Mouse (Mus musculus): Measurements from ENCODE around the gene Nabp2. TPM values are rescaled to one million over a fixed set of nuclear protein-coding genes. Genes with fewer than 3 reads are reported as not detected.

Nabp2 gene
- total RNA-seq (2021), result 10 to 100 TPM; 61.0 to 65.2 TPM
- long read RNA-seq, experiment 1, transcript Nabp2-201 (7 exons, 1,130 nt), result major isoform, 47 of 60 reads
- long read RNA-seq, experiment 1, partial matches to known transcripts, result 2 of 60 reads
- long read RNA-seq, experiment 1, other reads (novel, unspliced or antisense), result 5 of 60 reads
- long read RNA-seq, experiment 2, transcript Nabp2-202 (6 exons, 1,371 nt), result minor isoform, 8 of 58 reads
- long read RNA-seq, experiment 2, transcript Nabp2-201 (7 exons, 1,130 nt), result major isoform, 46 of 58 reads
- long read RNA-seq, experiment 2, partial matches to known transcripts, result 1 of 58 reads
- long read RNA-seq, experiment 2, other reads (novel, unspliced or antisense), result 1 of 58 reads

DNA sequence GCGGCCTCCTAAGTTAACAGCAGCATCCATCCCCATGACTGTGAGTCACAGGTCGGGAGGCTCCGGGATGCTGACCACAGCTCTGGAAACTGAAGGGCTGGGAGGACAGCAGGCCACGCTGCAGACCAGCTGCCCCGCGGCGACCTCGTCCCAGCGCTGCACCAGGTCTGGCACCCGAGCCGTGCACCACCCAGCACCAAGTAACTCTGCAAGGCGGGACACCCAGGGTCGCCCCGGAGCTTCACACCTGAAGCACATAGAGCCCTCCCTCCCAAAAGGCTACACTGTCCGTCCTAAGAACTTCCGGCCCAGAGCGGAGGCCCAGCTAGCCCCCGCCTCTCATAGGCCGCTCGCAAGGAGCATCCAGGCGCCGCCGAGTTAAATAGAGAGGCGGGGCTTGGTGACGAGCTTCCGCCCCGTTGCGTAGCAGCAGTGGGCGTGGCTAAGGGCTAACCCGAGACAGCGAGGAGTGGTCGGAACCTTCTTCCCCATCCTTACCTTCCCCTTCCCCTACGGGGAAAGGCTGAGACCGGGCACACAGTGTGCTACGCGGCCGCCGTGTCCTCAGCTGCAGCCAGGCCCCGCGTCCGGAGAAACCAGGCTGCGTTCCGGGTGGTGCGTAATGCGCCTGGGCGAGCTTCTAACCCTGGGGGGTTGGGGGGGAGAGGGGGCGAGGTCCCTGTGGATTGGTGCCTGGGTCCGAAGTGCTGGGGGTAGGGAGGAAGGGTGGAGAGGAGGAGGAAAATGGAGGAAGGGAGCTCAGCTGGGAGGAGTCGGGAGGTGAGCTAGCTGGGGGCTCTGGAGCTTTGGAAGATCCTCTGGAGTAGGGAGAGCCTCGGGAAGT, at the start of gene Nabp2, which contains the start of gene Rnf41:
TSS of gene Nabp2 (minus strand) at position 282 of the 844 bp plus-strand sequence.
TSS of gene Rnf41 (plus strand) at position 447 of the 844 bp plus-strand sequence.
- peak; percentile 96 for DNase-seq (ENCODE audit: low spot score)

DNA sequence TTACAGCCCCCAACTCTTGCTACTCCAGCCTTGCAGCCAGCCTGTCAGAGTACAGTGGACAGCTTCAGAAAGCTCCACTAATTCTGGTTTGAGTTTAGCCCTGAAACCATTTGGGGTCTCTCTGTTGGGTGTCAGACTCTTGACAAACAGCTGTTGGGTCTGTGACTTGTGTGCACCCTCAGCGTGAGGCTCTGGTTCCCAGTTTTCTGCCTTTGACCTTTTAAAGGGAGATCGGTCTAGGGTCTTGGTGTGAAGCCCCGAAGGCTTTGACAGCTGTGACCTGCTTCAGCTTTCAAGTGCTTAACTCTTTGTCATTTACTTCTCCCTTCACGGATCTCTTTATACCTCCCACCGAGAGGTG, 49.0 kb upstream of the Nabp2 start:
- no peak for DNase-seq (ENCODE audit: low spot score)

DNA sequence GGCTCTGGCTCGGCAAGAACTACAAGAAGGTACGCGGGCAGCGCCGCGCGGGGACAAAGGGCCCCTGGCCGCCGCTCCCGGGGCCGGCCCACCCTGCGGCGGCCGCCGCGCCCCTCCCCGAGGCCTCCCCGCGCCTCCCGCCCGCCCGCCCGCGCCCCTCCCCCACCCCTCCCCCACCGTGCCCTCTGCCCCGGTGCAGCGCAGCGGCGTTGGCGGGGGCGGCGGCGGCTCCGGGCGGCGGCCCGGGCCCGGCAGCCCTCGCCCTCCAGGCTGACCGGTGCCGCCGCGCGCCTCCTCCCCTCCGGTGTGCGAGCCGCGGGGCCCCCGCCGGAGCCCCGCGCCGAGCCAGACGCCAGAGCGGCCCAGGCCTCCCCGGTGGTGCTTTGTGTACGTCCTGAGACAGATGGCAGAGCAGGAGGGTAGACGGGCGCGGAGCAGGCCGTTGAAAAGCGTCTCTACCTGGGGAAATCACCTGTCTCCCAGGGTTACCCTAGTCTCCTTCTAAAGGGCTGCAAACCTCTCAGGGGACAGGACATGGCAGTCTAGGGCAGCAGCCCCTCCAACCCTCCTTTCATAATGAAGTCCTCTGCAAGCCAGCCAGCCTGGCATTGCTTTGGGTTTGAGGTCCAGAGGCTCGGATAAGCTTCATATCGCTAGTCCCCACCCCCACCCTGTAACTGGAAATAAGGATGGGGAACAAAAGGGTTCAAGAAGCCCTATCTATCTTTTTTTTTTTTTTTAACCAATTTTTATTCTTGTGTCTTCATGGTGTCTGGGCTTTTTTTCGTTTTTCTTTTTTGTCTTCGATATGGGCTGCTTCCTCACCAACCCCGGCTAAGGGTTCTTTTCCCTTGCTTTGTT, 48.3 kb upstream of the Nabp2 start:
- DNase-seq (ENCODE audit: low spot score), result peak; percentile 18

DNA sequence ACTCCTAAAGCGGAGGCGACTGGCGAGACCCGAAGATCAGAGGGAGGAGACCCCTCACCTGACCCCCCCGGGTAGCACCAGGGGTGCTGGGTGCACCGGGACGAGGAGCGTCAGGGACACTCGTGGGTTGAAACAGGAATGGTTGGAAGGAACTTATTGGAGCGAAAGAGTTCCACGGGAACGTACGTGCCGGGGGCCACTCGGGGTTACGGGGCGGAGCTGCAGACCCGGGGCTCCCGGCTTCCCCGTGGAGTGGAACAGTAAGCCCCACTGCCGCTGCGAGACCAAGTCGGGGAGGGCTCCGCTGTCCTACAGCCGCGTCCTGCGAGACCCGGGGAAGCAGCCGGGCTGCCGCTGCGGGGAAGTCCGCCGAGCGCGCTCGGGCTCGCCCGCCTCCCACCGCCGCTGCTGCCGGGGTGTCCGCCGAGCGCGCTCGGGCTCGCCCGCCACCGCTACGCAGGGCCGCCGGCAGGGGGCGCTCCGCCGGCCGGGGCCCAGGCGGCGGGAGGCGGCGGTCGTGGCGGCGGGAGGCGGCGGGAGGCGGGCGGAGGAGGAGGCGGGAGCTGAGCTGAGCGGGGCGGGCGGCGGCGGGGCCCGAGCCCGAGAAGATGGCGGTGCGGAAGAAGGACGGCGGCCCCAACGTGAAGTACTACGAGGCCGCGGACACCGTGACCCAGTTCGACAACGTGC, 47.6 kb upstream of the Nabp2 start, which contains the start of gene Smarcc2:
TSS of gene Smarcc2 (plus strand) at position 530 of the 690 bp plus-strand sequence.
- peak; percentile 84 for DNase-seq (ENCODE audit: low spot score)

- DNase-seq (ENCODE audit: low spot score), result peak; percentile 88
These were observed 47.0 kb upstream of the Nabp2 start for GRCm38 (mm10) chr10:128458348-128458718.

DNA sequence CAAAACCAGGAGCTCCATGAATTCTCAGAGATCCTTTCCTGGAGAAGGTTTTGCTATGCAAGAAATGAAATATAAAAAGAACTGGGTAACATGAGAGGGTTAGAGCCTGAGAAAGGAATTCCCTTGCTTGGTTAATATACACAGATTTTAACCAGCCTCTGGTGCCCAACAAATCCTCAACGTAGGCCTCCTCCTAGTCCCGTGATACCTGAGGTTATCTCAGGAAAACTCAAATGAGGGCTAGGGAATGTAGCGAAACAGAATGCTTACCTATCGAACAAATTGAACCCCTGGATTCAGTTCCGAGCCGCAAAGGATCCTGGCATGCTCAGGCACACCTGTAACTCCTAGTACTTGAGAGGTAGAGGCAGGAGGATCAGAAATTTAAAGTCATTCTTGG, 46.4 kb upstream of the Nabp2 start:
- no peak for DNase-seq (ENCODE audit: low spot score)

DNA sequence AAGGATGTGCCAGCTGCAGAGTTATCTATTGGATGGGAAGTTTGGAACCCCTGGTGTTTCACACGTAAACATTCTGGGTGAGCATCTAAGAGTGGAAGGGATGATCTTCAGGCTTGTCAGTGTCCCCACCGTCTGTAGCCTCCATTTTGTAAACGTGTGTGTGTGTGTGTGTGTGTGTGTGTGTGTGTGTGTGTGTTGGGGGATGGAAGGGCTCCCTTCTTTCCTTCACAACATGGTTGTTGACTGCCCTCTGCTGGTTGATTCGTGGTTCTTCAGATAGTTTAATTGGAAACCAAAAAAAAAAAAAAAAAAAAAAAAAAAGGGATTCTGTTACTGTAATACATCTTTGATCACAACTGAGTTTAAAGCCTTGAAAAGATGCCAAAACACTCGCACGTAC, 44.0 kb upstream of the Nabp2 start:
- peak; percentile 84 for DNase-seq (ENCODE audit: low spot score)

DNA sequence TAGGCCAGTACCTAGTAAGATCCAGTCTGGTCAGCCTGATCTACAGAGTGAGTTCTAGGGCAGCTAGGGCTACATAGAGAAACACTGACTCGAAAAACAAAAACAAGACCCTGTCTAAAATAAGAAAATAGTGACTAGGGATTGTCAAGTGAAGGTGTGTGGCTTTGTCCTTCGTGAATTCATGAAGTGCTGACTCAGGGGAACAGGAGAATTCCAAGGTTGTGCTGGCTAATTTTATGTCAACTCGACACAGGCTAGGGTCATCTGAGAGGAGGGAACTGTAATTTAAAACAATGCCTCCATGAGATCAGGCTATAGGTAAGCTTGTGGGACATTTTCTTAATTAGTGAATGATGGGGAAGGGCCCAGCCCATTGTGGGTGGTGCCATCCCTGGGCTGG, 43.2 kb upstream of the Nabp2 start:
- no peak for DNase-seq (ENCODE audit: low spot score)

DNA sequence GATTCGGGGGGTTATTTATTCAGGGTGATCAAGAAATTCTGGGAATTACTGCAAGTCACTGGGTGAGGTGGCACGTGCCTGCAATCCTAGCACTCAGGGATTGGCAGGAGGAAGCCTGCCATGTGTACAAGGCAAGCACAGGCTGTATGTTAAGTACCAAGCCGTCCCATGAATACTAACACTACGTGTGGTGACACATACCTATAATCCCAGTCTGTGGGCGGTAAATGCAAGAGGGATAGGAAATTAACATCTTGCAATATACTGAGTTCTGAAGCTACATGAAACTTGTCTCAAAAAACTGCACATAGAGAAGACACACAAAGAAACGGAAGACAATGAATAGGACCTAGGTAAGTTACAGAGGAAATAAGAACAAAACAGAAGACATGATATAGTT, 39.7 kb upstream of the Nabp2 start:
- DNase-seq (ENCODE audit: low spot score), result no peak

GRCm38 (mm10) chr10:128445407-128445806, 34.1 kb upstream of the Nabp2 start:
- DNase-seq (ENCODE audit: low spot score), result no peak

- no peak for DNase-seq (ENCODE audit: low spot score)
These were observed 33.1 kb upstream of the Nabp2 start for GRCm38 (mm10) chr10:128444354-128444753.

GRCm38 (mm10) chr10:128442718-128443117, 31.4 kb upstream of the Nabp2 start:
- DNase-seq (ENCODE audit: low spot score), result no peak

- no peak for DNase-seq (ENCODE audit: low spot score)
These were observed 30.2 kb upstream of the Nabp2 start for GRCm38 (mm10) chr10:128441324-128442119.

DNA sequence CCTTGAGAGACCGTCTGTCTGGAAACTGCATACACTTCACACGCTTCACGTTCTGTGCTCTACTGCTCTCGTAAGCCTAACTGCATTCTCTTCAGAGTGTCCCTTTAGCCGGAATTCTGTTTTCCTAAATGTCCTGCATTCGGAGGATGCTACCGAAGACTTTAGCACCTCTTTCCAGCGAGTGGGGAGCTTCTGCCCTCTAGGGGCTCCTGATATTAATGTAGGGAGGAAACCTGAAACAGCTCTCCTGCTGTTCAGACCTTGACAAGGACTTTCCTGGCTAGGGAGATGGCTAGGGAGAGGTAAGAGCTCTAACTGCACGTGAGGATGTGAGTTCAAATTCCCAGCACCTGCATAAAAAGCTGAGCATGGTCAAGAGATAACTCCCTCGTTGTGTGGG, 29.1 kb upstream of the Nabp2 start:
- DNase-seq (ENCODE audit: low spot score), result no peak

- no peak for DNase-seq (ENCODE audit: low spot score)
These were observed 27.5 kb upstream of the Nabp2 start for GRCm38 (mm10) chr10:128438675-128439279.

DNA sequence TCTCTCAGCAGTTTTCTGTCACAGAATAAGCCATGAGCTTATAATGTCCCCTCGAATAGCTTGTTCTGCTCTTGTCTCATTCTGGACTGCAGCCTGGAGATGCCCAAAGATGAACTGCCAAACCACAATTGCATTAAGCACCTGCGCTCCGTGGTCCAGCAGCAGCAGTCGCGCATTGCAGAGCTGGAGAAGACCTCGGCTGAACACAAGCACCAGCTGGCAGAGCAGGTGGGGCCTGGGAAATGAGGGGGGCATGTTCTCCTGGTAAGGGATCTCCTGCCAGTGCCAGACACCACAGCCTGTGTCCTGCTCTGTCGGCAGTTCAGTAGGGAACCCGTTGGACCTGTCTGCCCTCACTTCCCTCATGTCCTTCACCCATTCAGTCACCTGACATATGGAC, 25.1 kb upstream of the Nabp2 start:
- DNase-seq (ENCODE audit: low spot score), result no peak

GRCm38 (mm10) chr10:128435873-128436272, 24.6 kb upstream of the Nabp2 start:
- peak; percentile 24 for DNase-seq (ENCODE audit: low spot score)

DNA sequence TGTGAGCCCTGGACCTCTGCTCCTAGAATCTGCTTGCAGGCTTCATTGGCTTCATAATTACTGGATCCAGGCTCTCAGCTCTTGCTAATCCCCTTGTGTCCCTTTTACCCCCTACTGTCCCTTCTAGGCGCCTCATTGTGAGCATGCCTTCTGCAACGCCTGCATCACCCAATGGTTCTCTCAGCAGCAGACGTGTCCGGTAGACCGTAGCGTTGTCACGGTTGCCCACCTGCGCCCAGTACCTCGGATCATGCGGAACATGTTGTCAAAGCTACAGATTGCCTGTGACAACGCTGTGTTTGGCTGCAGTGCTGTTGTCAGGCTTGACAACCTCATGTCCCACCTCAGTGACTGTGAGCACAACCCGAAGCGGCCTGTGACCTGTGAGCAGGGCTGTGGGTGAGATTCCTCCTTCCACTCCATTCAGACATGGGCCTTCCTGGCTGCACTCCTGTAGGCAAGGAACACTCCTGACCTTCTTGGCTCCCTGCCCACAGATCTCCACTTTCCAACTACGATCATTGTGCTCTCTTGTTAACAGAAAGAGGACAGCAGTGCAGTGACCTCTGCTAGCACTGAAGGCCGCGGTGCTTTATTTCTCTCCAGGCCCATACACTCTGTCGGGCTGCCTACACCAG, 24.0 kb upstream of the Nabp2 start:
- peak; percentile 68 for DNase-seq (ENCODE audit: low spot score)

DNA sequence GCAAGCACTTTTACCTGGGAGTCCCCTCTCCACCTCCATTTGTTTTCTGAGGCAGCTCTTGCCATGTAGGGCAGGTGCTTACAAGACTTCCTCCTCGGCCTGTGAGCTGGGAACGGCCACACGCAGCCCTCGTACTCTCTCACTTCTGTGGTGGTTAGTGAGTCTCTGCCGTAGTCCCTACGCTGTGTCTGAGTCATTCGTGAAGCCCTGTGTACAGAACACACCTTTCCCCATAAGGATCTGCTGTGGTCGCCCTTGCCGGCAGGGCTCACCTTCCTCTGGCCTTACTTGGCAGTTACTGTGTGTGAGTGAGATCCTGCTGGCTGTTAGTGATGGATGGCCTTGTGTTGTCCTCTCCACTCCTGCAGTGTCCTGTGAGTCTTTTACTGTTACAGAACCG, 23.4 kb upstream of the Nabp2 start:
- DNase-seq (ENCODE audit: low spot score), result no peak
